Mouse (Mus musculus) cerebellum, adult (tissue): Measurements from ENCODE around the gene Gale.
"Not testable (repeated sequence)": the region's sequence is repeated elsewhere in the genome, so short reads cannot be mapped to it uniquely, and the experiment has no call there.

Source experiments
- ATAC-seq: cut with Nextera tagmentation; 2 replicates; pipeline ENCODE4 v1.9.2; 2017; ENCODE audit warnings: mild to moderate bottlenecking, moderate library complexity, mixed read lengths; ENCODE audit not compliant: insufficient number of reproducible peaks, low FRiP score, low TSS enrichment

Gale gene

GRCm38 (mm10) chr4:135963457-135964193 is at the start of gene Gale:
Gene Gale, plus strand, starts transcription at chr4:135963727.
- peak; percentile 74 for ATAC-seq

GRCm38 (mm10) chr4:135918635-135919279 is 44.8 kb upstream of the Gale start:
- no peak for ATAC-seq

GRCm38 (mm10) chr4:135919280-135919639 is 44.3 kb upstream of the Gale start:
- ATAC-seq = no peak

- peak; percentile 92 for ATAC-seq
These were observed 43.0 kb upstream of the Gale start, which contains the start of gene Fuca1 for GRCm38 (mm10) chr4:135920304-135921241. Gene Fuca1, plus strand, starts transcription at chr4:135920735.

- no peak for ATAC-seq
These were observed 42.0 kb upstream of the Gale start for GRCm38 (mm10) chr4:135921257-135922120.

GRCm38 (mm10) chr4:135922190-135922589 is 41.3 kb upstream of the Gale start:
- ATAC-seq = no peak

- ATAC-seq = no peak
These were observed 39.1 kb upstream of the Gale start for GRCm38 (mm10) chr4:135924418-135924817.

GRCm38 (mm10) chr4:135925341-135925740 is 38.2 kb upstream of the Gale start:
- no peak for ATAC-seq

GRCm38 (mm10) chr4:135926195-135926808 is 37.2 kb upstream of the Gale start:
- no peak for ATAC-seq

- no peak for ATAC-seq
These were observed 36.7 kb upstream of the Gale start for GRCm38 (mm10) chr4:135926861-135927260.

GRCm38 (mm10) chr4:135928376-135928775 is 35.2 kb upstream of the Gale start:
- no peak for ATAC-seq

GRCm38 (mm10) chr4:135929405-135929804 is 34.1 kb upstream of the Gale start:
- no peak for ATAC-seq

GRCm38 (mm10) chr4:135929828-135930227 is 33.7 kb upstream of the Gale start:
- ATAC-seq = no peak

GRCm38 (mm10) chr4:135930239-135930638 is 33.3 kb upstream of the Gale start:
- no peak for ATAC-seq

- no peak for ATAC-seq
These were observed 31.7 kb upstream of the Gale start for GRCm38 (mm10) chr4:135931832-135932231.

- no peak for ATAC-seq
These were observed 28.6 kb upstream of the Gale start for GRCm38 (mm10) chr4:135934708-135935500.

- ATAC-seq = no peak
These were observed 28.0 kb upstream of the Gale start for GRCm38 (mm10) chr4:135935502-135935901.

- no peak for ATAC-seq
These were observed 24.7 kb upstream of the Gale start for GRCm38 (mm10) chr4:135938858-135939257.

- not testable (repeated sequence) for ATAC-seq
These were observed 22.5 kb upstream of the Gale start for GRCm38 (mm10) chr4:135941026-135941425.
